Mouse (Mus musculus) cerebellum, adult 2 months (tissue): Measurements from ENCODE around the gene As3mt.

Experiments
- CTCF ChIP-seq: fragments of 200-500 bp; IDR thresholded peaks from 2 replicates; pipeline ENCODE4 v1.5.1; 2011; ENCODE audit warnings: low read depth, mild to moderate bottlenecking, control low read depth, low read length, moderate library complexity, borderline replicate concordance; ENCODE audit not compliant: insufficient read depth
- POLR2A ChIP-seq: fragments of 200-500 bp; IDR thresholded peaks from 2 replicates; pipeline ENCODE4 v1.6.1; 2011; ENCODE audit warnings: low read length, control low read depth, borderline replicate concordance; ENCODE audit not compliant: insufficient read depth

DNA sequence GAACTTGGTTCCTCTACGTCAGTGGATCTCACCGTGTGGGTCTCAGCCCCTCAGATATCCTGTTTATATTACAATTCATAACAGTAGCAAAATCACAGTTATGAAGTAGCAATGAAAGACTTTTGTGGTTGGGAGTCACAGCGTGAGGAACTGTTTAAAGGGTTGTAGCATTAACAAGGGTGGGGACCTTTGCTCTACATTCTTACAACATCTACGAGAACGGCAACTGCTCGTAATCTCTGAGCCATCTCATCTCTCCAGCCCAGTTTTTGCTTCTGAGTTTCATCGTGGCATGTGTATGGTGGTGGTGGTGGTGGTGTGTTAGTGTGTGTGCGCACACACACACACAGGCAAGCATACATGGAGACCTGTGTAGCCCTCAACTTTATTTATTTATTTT lies 7.0 kb downstream of the As3mt start:
- no peak for TF ChIP-seq CTCF
- no peak for TF ChIP-seq POLR2A
